Mouse (Mus musculus): ENCODE results near the gene Hist1h3d. TPM values are rescaled to one million over a fixed set of nuclear protein-coding genes. Genes with fewer than 3 reads are reported as not detected.

Hist1h3d gene
- polyA plus RNA-seq, 1 experiment from 2014 or later: 1.9 TPM

Small RNA genes within 50 kb of the gene (microRNA-seq; reads per million reads assigned to microRNA genes)
- gene Gm44297 (ENCODE audit: borderline replicate concordance, insufficient number of aligned reads) (not detected), gene Gm44359 (ENCODE audit: borderline replicate concordance, insufficient number of aligned reads) (not detected), gene Gm44394 (ENCODE audit: borderline replicate concordance, insufficient number of aligned reads) (not detected)

Other genes with a start within 250 kb of the Hist1h3d start
- gene Zfp322a, start 206.6 kb upstream of the Hist1h3d start, polyA plus RNA-seq (2015; fragmentation: Nextera tagmentation; extraction: Ambion mirVana): 21.0 and 26.2 TPM in 2 replicates
- gene Abt1, start 151.9 kb upstream of the Hist1h3d start, polyA plus RNA-seq (2015; fragmentation: Nextera tagmentation; extraction: Ambion mirVana): 7.9 and 11.4 TPM in 2 replicates
- 0.06 and 0.30 TPM in 2 replicates for gene Btn1a1, start 109.9 kb upstream of the Hist1h3d start, polyA plus RNA-seq (2015; fragmentation: Nextera tagmentation; extraction: Ambion mirVana)
- gene Btn2a2, start 86.9 kb upstream of the Hist1h3d start, polyA plus RNA-seq (2015; fragmentation: Nextera tagmentation; extraction: Ambion mirVana): 0.30 TPM in 1 of 2 replicates, not detected in the other
- 11.5 and 11.7 TPM in 2 replicates for gene Hist1h4h, start 44.7 kb upstream of the Hist1h3d start, polyA plus RNA-seq (2015; fragmentation: Nextera tagmentation; extraction: Ambion mirVana)
- gene Hist1h2af, start 41.9 kb upstream of the Hist1h3d start, polyA plus RNA-seq (2015; fragmentation: Nextera tagmentation; extraction: Ambion mirVana): 3.9 and 7.2 TPM in 2 replicates
- 1.4 and 1.9 TPM in 2 replicates for gene Hist1h3g, start 40.3 kb upstream of the Hist1h3d start, polyA plus RNA-seq (2015; fragmentation: Nextera tagmentation; extraction: Ambion mirVana)
- gene Hist1h2bh, start 32.4 kb upstream of the Hist1h3d start, polyA plus RNA-seq (2015; fragmentation: Nextera tagmentation; extraction: Ambion mirVana): 0.24 and 0.48 TPM in 2 replicates
- 0.75 and 0.84 TPM in 2 replicates for gene Hist1h3f, start 31.7 kb upstream of the Hist1h3d start, polyA plus RNA-seq (2015; fragmentation: Nextera tagmentation; extraction: Ambion mirVana)
- gene Hist1h4f, start 24.1 kb upstream of the Hist1h3d start, polyA plus RNA-seq (2015; fragmentation: Nextera tagmentation; extraction: Ambion mirVana): not detected in 2 replicates
- gene Hist1h1d, start 22.5 kb upstream of the Hist1h3d start, polyA plus RNA-seq (2015; fragmentation: Nextera tagmentation; extraction: Ambion mirVana): 0.26 and 0.41 TPM in 2 replicates
- gene Hist1h3e, start 13.4 kb upstream of the Hist1h3d start, polyA plus RNA-seq (2015; fragmentation: Nextera tagmentation; extraction: Ambion mirVana): 3.7 and 4.0 TPM in 2 replicates
- gene Hist1h2ae, start 4.5 kb upstream of the Hist1h3d start, polyA plus RNA-seq (2015; fragmentation: Nextera tagmentation; extraction: Ambion mirVana): 38.1 and 43.6 TPM in 2 replicates
- gene Hist1h2bg, start 4.4 kb upstream of the Hist1h3d start, polyA plus RNA-seq (2015; fragmentation: Nextera tagmentation; extraction: Ambion mirVana): 2.6 and 5.2 TPM in 2 replicates
- 0.86 and 1.0 TPM in 2 replicates for gene Hist1h2bf, start 1.6 kb upstream of the Hist1h3d start, polyA plus RNA-seq (2015; fragmentation: Nextera tagmentation; extraction: Ambion mirVana)
- 0.74 and 1.1 TPM in 2 replicates for gene Hist1h2ad, start 1.4 kb upstream of the Hist1h3d start, polyA plus RNA-seq (2015; fragmentation: Nextera tagmentation; extraction: Ambion mirVana)
- gene Hist1h4d, start 5.8 kb downstream of the Hist1h3d start, polyA plus RNA-seq (2015; fragmentation: Nextera tagmentation; extraction: Ambion mirVana): 48.4 and 56.4 TPM in 2 replicates
- 1.3 and 1.7 TPM in 2 replicates for gene Hist1h2be, start 45.4 kb downstream of the Hist1h3d start, polyA plus RNA-seq (2015; fragmentation: Nextera tagmentation; extraction: Ambion mirVana)
- 13.4 and 14.3 TPM in 2 replicates for gene Hist1h1e, start 46.8 kb downstream of the Hist1h3d start, polyA plus RNA-seq (2015; fragmentation: Nextera tagmentation; extraction: Ambion mirVana)
- gene Hist1h2ac, start 108.2 kb downstream of the Hist1h3d start, polyA plus RNA-seq (2015; fragmentation: Nextera tagmentation; extraction: Ambion mirVana): 0.62 and 1.6 TPM in 2 replicates
- gene Hist1h2bc, start 108.4 kb downstream of the Hist1h3d start, polyA plus RNA-seq (2015; fragmentation: Nextera tagmentation; extraction: Ambion mirVana): 173 and 221 TPM in 2 replicates
- gene Hist1h1t, start 120.1 kb downstream of the Hist1h3d start, polyA plus RNA-seq (2015; fragmentation: Nextera tagmentation; extraction: Ambion mirVana): not detected in 2 replicates
- gene Hist1h4c, start 122.7 kb downstream of the Hist1h3d start, polyA plus RNA-seq (2015; fragmentation: Nextera tagmentation; extraction: Ambion mirVana): 3.9 and 5.8 TPM in 2 replicates
- gene Hfe, start 135.1 kb downstream of the Hist1h3d start, polyA plus RNA-seq (2015; fragmentation: Nextera tagmentation; extraction: Ambion mirVana): 27.9 and 33.6 TPM in 2 replicates
- gene Hist1h1c, start 163.0 kb downstream of the Hist1h3d start, polyA plus RNA-seq (2015; fragmentation: Nextera tagmentation; extraction: Ambion mirVana): 137 and 180 TPM in 2 replicates
- 1.2 and 1.4 TPM in 2 replicates for gene Hist1h3c, start 169.8 kb downstream of the Hist1h3d start, polyA plus RNA-seq (2015; fragmentation: Nextera tagmentation; extraction: Ambion mirVana)
- 0.84 and 0.95 TPM in 2 replicates for gene Hist1h2bb, start 171.0 kb downstream of the Hist1h3d start, polyA plus RNA-seq (2015; fragmentation: Nextera tagmentation; extraction: Ambion mirVana)
- gene Hist1h2ab, start 175.4 kb downstream of the Hist1h3d start, polyA plus RNA-seq (2015; fragmentation: Nextera tagmentation; extraction: Ambion mirVana): 18.1 and 21.8 TPM in 2 replicates
- 2.5 and 3.1 TPM in 2 replicates for gene Hist1h3b, start 176.5 kb downstream of the Hist1h3d start, polyA plus RNA-seq (2015; fragmentation: Nextera tagmentation; extraction: Ambion mirVana)
- 0.50 and 1.1 TPM in 2 replicates for gene Hist1h4b, start 181.2 kb downstream of the Hist1h3d start, polyA plus RNA-seq (2015; fragmentation: Nextera tagmentation; extraction: Ambion mirVana)
- gene Hist1h4a, start 185.5 kb downstream of the Hist1h3d start, polyA plus RNA-seq (2015; fragmentation: Nextera tagmentation; extraction: Ambion mirVana): 0.52 TPM in 1 of 2 replicates, not detected in the other
- 1.1 and 1.8 TPM in 2 replicates for gene Hist1h3a, start 186.6 kb downstream of the Hist1h3d start, polyA plus RNA-seq (2015; fragmentation: Nextera tagmentation; extraction: Ambion mirVana)
- 1.2 and 1.8 TPM in 2 replicates for gene Hist1h1a, start 187.9 kb downstream of the Hist1h3d start, polyA plus RNA-seq (2015; fragmentation: Nextera tagmentation; extraction: Ambion mirVana)
- 0.12 TPM in 1 of 2 replicates, not detected in the other for gene Trim38, start 194.2 kb downstream of the Hist1h3d start, polyA plus RNA-seq (2015; fragmentation: Nextera tagmentation; extraction: Ambion mirVana)
- gene Slc17a2, start 231.2 kb downstream of the Hist1h3d start, polyA plus RNA-seq (2015; fragmentation: Nextera tagmentation; extraction: Ambion mirVana): 1.1 and 1.3 TPM in 2 replicates

Measured in adrenal gland, postnatal 0 days (tissue).